Mouse (Mus musculus) thymus, adult 2 months (tissue): Measurements from ENCODE around the gene Wrap53.

Experiments used
- CTCF ChIP-seq: fragments of 200-500 bp; IDR thresholded peaks from 2 replicates; pipeline ENCODE4 v1.5.1; 2012; ENCODE audit warnings: mild to moderate bottlenecking, control low read depth, low read length, moderate library complexity, borderline replicate concordance; ENCODE audit not compliant: control insufficient read depth, poor library complexity, insufficient read depth; ENCODE audit errors: extremely low read depth
- POLR2A ChIP-seq: fragments of 200-500 bp; IDR thresholded peaks from 2 replicates; pipeline ENCODE4 v1.6.1; 2012; ENCODE audit warnings: mild to moderate bottlenecking, low read length, control low read depth, moderate library complexity; ENCODE audit not compliant: control insufficient read depth, poor library complexity, insufficient read depth; ENCODE audit errors: extremely low read depth

DNA sequence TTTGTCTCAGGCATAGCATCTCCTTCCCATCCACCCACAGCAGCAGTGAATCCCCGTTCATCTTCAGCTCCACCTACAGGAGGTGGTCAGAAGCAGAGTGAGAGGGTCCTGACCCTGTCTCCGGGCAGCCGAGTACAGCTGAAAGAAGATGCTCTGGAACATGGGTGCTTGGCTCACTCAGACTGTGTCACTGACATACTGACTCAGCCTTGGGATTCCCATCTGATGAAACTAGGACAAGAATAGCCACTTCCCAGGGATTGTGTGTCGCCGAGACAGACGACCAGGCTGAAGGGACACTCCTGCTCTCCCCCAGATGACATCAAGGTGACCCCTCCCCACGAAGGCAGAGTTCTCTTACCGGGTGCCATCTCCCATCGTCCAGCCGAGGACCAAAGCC is 36.7 kb upstream of the Wrap53 start:
- TF ChIP-seq POLR2A (no peak), CTCF (no peak)
